In genomic region chr11:4853021-4853420, GRCm38 (mm10) we compare ENCODE assay signal across 14 mouse cellular contexts.
"Had no signal": no experiment of that assay in that cellular context is flagged by ENCODE, and none has a peak within 500 bp of the region (broad histone marks: within the 10 kb centered on the region; RNA-seq: fewer than 3 reads in every experiment).

No protein-coding gene starts in this region.

- H3K36me3 ChIP-seq: limb, embryonic 15.5 days; liver, embryonic 15.5 days; midbrain, embryonic 15.5 days; neural tube, embryonic 12.5 days had no signal

- ATAC-seq: midbrain, embryonic 15.5 days had no signal

- H3K4me3 ChIP-seq: limb, embryonic 15.5 days; liver, embryonic 15.5 days; megakaryocyte, embryonic 14.5 days; midbrain, embryonic 15.5 days; neural tube, embryonic 12.5 days had no signal

- H3K27ac ChIP-seq: limb, embryonic 15.5 days; liver, embryonic 15.5 days; macrophage; midbrain, embryonic 15.5 days; neural tube, embryonic 12.5 days had no signal

- H3K9me3 ChIP-seq: limb, embryonic 15.5 days; liver, embryonic 15.5 days; midbrain, embryonic 15.5 days; neural tube, embryonic 12.5 days had no signal

- H3K27me3 ChIP-seq: limb, embryonic 15.5 days; liver, embryonic 15.5 days; midbrain, embryonic 15.5 days; neural tube, embryonic 12.5 days had no signal

- DNase-seq: kidney, postnatal 36 days; layer of hippocampus, adult 9-11 months; layer of hippocampus, postnatal 36 days; lung, embryonic 14.5 days; lung, postnatal 14 days; thymus, adult 18-20 months; thymus, postnatal 14 days had no signal

- H3K9ac ChIP-seq: limb, embryonic 15.5 days; liver, embryonic 15.5 days; lung, embryonic 14.5 days; midbrain, embryonic 15.5 days; neural tube, embryonic 12.5 days had no signal

- H3K4me2 ChIP-seq: limb, embryonic 15.5 days; liver, embryonic 15.5 days; lung, embryonic 14.5 days; midbrain, embryonic 11.5 days; midbrain, embryonic 15.5 days; neural tube, embryonic 12.5 days had no signal
